Mouse (Mus musculus): ENCODE results near the gene Actn4.

Gene Actn4

DNA sequence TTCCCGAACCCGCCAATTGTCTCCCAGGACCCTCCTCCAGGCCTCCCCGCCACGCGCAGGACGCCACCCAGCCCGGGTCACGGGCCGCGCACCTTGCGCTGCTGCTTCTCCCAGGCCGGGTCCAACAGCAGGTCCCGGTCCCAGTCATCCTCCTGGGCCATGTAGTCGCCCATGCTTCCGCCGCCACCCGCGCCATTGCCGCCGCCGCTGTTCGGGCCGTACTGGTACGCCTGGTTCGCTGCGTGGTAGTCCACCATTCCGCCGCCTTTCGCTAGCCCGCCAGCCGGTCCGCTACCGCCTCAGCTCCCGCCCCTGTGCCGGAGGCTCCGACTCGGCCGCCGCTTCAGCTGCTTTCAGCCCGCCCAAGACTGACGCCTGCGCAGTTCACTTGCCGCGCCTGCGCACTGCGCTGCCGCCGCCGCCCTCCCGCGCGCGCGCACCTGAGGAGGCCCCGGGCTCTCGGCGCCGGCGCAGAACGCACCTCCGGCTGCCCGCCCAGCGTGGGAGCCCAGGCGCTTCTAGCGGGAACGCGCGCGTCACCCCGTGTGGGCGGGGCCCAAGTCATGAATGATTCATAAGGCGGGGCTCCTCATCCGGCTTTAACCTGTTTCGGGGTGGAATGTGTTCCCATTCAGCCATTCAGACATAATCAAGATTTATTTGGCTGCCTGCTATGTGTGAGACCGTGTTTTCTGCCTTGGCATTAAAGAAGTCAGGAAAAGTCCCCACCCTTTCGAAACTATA lies at the start of gene Actn4:
Gene Actn4 (minus strand): TSS at position 414 of the 744 bp plus-strand sequence.
- peak; percentile 100 for DNase-seq

DNA sequence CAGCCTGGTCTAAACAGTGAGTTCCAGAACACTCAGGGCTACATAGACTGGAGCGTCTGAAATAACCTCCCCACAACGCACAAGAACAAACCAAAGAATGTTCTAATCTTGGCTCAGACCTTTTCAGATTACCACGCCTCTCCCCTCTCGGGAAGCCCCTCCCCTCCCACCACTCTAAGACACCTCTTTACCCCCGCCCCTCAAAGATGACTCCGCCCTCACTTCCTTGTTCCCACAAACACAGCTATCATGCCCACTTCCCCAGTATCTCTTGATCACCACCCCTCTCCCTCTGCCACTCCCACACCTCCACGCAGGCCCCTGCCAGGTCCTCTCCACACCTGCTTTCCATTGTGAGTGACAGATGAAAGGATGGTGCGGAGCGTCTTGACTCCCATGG lies 46.6 kb upstream of the Actn4 start:
- DNase-seq: peak; percentile 48 to 63

GRCm38 (mm10) chr7:29008171-29008570 lies 46.0 kb upstream of the Actn4 start:
- no peak for DNase-seq

- peak; percentile 57 to 61 for DNase-seq
Observed at GRCm38 (mm10) chr7:29007224-29008101, 45.3 kb upstream of the Actn4 start.

DNA sequence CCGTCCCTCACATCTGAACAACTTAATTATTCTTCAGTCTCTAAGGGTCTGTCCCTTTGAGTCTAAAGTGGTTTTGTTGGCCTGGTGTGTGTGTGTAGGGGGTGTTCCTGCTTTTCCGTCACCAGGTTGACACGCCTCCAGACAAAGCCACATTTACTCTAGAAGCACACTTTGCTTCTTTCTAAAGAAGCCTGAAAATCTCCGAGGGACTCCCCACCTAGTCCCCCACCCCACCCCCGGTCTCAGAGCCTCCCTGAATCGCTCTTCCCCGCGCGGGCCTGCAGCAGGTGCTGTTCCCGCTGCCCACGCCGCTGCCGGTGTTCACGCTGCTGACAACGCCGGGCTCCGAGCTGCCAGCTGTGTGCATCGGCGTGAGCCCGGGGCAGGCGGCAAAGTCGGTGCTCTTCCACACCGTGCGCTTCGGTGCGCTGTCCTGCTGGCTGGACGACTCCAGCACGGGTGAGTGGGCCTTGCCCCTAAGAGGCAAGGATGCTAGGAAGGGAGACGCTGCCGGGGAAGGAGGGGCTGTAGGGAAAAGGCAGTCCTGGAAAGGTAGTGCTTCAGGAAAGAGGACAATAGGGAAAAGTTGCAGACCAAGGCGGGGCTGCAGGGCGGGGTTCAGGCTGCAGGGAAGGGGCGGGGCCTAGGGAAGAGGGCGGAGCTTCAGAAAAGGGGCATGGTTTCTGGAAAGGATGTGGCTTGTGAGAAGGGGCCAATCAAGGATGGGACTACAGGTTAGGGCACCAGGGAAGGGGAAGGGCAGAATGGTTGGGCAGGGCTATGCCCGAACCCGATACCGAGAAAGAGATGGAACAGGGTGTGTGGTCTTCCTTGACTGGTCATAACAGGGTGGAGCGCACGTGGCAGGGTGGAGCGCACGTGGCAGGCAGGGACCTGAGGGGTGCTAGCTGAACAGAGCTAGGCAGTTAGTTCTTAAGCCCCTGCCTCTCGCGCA lies 38.8 kb upstream of the Actn4 start:
- peak; percentile 95 to 96 for DNase-seq

DNA sequence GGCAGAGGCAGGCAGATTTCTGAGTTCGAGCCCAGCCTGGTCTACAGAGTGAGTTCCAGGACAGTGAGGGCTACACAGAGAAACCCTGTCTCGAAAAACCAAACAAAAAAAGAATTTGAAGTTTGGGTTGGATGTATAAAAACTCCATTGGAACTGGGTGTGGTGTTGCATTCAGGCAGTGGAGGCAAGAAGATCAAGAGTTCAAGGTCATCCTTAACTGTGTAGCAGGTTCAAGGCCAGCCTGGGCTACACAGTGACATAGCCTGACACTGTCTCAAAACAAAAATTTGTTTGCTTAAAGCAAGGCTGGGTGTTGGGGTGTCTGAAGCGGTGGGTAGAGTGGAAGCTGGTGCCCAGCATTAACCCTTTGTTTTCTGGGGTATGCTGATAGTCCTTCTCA lies 31.3 kb upstream of the Actn4 start:
- no peak for DNase-seq

DNA sequence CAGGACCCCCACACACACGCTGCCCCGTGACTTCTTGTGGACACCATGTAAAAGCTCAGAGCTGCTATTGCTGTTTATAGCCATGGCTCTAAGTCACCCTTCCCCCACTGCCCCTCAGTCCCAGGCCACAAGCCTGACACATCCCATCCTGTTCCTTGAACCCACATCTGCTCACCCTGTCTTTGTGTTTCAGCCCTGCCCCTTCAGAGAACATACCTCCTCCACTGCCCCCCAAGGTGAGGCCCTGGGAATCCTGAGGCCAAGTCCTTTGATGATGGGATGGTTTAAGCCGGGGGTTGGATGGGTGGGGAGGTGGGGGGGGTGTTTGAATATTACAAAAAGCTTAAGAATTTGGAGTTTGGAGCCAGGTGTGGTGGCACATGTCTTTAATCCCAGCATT lies 30.9 kb upstream of the Actn4 start:
- DNase-seq: no peak

DNA sequence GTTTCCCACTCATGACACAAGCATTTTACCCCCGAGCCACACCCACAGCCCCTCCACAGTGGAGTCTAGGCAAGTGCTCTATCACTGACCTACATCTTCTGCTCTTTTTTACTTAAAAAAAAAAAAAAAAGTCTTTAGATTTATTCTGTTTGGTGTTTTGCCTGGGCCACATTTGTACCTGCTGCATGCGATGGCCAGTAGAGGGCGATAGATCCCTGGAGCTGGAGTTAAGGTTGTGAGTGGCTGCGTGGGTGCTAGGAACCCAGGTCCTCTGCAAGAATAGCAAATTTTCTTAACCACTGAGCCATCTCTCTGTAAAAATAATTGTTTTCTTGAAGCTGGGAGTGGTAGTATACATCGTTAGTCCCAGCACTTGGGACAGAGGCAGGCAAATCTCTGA lies 29.5 kb upstream of the Actn4 start:
- DNase-seq: peak; percentile 61 to 62

DNA sequence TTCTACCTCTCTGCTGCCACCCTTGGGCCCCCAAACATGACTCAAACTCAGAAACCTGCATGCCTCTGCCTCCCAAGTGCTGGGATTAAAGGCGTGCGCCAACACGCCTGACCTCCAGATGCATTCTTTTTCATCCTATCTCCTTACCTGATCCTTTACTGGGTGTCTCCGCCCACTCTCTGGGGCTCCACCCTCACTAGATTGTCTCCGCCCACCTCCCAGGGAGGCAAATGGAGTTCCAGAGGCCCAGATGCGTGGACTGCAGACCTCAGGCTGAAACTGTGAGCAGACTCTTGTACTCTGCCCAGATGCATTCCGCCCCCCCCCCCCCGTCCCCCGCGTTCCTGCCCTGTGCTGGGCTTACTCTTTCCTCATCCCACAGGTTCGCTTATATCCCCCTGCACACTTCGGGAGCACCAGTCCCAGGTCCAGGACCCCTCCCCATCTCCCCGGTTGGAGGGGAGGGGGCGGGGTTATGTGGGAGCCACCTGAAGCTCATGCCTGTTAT lies 28.7 kb upstream of the Actn4 start:
- DNase-seq: no peak

DNA sequence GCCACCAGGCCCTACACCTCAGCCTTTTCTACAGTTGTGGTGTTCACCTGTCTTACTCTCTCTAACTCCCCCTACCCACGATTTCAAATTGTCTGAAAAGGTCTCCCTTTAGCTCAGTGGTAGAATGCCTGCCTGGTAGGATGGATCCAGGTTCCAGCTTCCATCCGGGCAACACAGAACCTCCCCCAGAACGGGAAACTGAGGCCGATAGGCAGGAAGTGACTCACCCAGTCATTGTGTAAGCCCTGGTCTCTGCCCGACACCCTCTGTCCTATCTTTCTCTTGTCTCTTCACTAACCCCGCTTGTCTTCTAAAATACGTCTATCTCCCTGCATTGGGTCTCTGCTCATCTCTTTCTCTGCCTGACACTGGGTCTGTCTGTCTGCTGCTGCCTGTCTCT lies 23.1 kb upstream of the Actn4 start:
- DNase-seq: no peak

DNA sequence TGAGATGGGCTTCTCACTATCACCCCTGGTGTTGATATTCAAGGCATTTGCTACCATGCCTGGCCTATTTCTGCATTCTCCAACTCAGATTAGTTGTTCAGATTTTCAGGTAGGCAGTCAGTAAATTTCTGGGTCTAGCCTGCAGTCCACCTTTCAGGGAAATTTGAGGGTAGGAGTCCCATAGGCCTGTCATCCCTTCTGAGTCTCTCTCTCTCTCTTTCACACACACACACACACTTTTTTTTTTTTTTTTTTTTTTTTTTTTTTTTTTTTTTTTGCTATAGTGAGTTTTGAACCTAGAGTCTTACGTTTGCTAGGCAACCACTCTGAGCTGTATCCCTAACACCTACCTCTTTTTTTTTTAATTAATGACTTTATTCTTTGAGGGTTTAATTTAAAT lies 22.3 kb upstream of the Actn4 start:
- DNase-seq: no peak

DNA sequence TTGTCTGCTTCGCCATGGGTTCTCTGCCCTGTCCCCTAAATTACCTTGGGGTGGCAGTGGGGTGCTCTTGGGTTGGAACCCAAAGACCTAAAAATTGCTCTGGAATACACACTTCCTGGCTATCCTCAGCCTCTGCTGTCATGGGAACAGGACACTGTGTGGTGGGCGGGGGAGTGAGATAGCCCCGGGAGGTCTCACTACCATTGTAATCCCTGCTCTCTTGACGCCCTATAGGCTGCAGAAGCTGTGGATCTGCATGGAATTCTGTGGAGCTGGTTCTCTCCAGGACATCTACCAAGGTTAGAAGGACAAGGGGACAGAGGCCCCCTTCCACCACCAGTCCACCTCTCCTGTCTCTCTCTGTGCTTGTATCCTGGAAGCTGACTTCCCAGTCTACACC lies 21.7 kb upstream of the Actn4 start:
- no peak for DNase-seq

- peak; percentile 61 to 64 for DNase-seq
Observed at GRCm38 (mm10) chr7:28983141-28983564, 21.0 kb upstream of the Actn4 start.

DNA sequence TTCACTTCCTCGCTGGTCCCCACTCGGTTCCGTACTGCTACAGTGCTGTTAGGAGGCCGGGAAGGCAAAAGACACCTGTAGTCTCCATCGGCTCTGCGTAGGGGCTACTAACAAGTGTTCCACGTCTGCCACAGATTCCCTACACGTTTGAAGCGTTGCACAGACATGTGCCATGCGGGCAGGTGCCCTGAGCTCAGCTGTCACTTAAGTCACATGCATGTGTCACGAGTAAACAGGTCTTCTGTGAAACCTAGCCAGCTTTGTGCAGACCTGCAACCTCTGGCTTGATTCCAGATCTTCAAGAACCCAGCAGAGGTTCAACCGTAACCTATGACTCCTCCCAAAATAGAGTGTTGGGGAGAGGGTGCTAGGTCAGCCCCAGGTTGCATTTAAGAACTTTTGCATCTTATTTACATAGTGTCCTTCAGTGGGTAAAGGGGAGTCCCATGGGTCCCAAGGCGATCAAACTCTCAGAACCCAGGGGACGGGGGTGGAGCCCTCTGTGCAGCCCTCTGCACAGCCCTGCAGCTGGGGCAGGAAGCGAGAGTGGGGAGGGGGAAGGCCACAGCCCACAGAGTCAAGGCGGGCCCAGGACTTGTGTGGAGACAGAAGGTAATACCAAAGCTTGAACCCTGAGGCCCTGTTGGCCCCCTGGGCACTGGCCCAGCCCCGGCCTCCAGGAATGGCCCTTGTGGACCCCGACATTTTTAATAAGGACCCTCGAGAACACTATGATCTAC lies 20.3 kb upstream of the Actn4 start:
- peak; percentile 91 to 94 for DNase-seq

DNA sequence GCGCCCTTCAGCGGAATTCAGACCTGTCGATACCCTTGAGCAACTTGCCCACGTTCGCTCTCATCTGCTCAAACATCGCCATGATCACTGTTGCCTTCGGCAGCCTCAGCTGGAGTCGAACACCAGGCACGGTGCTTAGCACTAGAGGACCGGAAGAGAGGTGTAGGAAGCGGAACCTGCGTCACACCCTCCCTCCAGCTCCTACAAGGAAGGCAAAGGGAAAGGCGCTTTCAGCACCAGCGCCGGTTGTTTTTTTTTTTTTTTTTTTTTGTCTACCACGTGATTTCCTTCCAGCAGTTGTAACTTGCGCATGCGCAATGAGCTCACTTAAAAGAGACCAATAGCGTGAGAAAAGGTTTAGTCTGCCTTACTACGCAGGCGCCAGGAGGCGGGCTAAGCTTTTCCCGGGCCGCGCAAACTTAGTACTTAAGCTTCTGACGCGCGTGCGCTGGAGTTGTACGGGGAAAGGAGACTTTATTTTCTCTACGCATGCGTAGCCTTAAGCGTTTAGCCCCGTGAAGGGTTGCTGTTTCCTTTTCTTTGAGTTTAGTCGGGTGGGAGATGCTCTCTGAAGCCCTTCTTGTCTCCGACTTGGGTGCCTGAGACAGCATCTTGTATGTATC lies 19.6 kb upstream of the Actn4 start, which contains the start of the genes Eif3k and Map4k1:
Gene Eif3k (minus strand): TSS at position 214 of the 623 bp plus-strand sequence.
Gene Map4k1 (plus strand): TSS at position 400 of the 623 bp plus-strand sequence.
- peak; percentile 91 to 93 for DNase-seq

- DNase-seq: no peak
Observed at GRCm38 (mm10) chr7:28977556-28977955, 15.4 kb upstream of the Actn4 start.

GRCm38 (mm10) chr7:28973025-28973424 lies 10.9 kb upstream of the Actn4 start:
- DNase-seq: peak in 1 of 2 experiments; percentile 21

DNA sequence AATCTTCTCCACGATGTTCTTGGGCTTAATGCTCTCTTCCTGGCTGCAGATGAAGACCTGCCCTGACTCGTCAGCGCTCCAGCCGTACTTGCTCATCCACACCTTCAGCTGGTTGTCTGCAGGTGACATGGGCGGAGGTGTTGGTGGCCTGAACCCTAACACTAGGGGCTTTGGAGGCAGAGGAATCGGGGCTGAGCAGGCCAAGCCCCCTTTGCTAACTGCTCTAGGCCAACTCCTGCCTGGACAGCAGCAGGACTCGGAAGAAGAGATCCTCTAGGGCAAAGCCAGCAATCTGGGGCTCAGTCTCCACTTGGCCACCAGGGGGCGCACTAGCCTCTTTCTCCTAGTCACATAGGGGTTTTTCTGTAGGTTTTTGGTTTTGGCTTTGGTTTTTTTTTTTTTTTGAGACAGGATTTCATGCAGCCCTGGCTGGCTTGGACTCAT lies 10.4 kb upstream of the Actn4 start:
- DNase-seq: peak; percentile 93

GRCm38 (mm10) chr7:28971770-28972269 lies 9.7 kb upstream of the Actn4 start:
- DNase-seq: no peak

DNA sequence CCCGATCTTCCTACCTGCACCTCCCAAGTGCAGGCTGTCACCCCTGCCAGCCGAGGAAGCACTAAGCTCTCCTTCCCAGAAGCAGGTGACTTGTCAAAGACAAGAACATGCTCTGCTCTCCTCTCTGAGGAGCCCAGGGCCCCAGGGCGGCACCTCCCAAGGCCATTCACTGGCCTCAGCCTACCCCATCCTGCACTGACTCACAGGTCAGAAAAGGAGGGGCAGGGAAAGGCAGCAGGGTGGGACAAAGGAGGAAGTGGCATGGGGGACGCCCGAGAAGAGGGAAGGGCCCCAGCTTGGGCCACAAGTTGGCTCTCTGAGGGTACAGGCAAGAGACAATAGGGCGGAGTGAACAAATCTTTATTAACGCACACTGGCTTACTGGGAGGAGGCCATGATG lies 8.9 kb upstream of the Actn4 start:
- no peak for DNase-seq
